Comparison of ENCODE assay signal across 7 mouse cellular contexts in genomic region chr11:74589401-74590238, GRCm38 (mm10). TPM values are rescaled to one million over a fixed set of nuclear protein-coding genes. Genes with fewer than 3 reads are reported as not detected.
DNase-seq lines count a peak whose midpoint lies in the region; ATAC-seq lines count a peak whose summit lies in the region.

No protein-coding gene starts in this region.

- H3K27me3 ChIP-seq in megakaryocyte, embryonic 14.5 days (replicated peaks), result peaks cover 88% of the 10 kb centered on the region
- peaks cover 63% of the 10 kb centered on the region for H3K27me3 ChIP-seq in forebrain, embryonic 12.5 days

- intact Hi-C loops in left cerebral cortex, postnatal 10 days (cut with DNase I), result no loop called here

- H3K4me1 ChIP-seq in megakaryocyte, embryonic 14.5 days, result peaks cover 7% of the 10 kb centered on the region
- peaks cover 15% of the 10 kb centered on the region for H3K4me1 ChIP-seq in forebrain, embryonic 12.5 days

- no peak for ATAC-seq in megakaryocyte, adult 5-6 weeks (ENCODE audit: poor library complexity, severe bottlenecking)
- ATAC-seq in forebrain, embryonic 12.5 days (ENCODE audit: low FRiP score), result peak; percentile 86
- 0 out of 2 replicates have a peak, but pooled peaks have one; percentile 16 for ATAC-seq in neutrophil, adult 5-6 weeks (ENCODE audit: extremely low read depth, insufficient number of reproducible peaks, low FRiP score, poor library complexity, severe bottlenecking)

- peak; percentile 48 to 68 for DNase-seq in left cerebral cortex, postnatal 10 days (ENCODE audit: extremely low spot score in 1 of 2, low spot score in 2 of 2)
- no peak for DNase-seq in B cell, adult 2 months
- DNase-seq in adrenal gland, postnatal 36 days, result no peak

- H3K4me2 ChIP-seq in forebrain, embryonic 12.5 days, result peak overlapping the region; percentile 71

- WGBS in forebrain, embryonic 12.5 days, result 3% methylated on average over 66 of the region's 66 CpGs

- no peaks in the 10 kb centered on the region for H3K36me3 ChIP-seq in megakaryocyte, embryonic 14.5 days (replicated peaks; ENCODE audit: low read length)
- no peaks in the 10 kb centered on the region for H3K36me3 ChIP-seq in forebrain, embryonic 12.5 days (replicated peaks)

- H3K9me3 ChIP-seq in megakaryocyte, embryonic 14.5 days, result peaks cover 3% of the 10 kb centered on the region; the same call in 1 of the 2 replicates
- H3K9me3 ChIP-seq in forebrain, embryonic 12.5 days, result no peaks in the 10 kb centered on the region

- H3K9ac ChIP-seq in forebrain, embryonic 12.5 days, result peak overlapping the region; percentile 48

- peak overlapping the region; percentile 18 for H3K4me3 ChIP-seq in megakaryocyte, embryonic 14.5 days (replicated peaks)
- peak overlapping the region; percentile 47 for H3K4me3 ChIP-seq in forebrain, embryonic 12.5 days (replicated peaks)

- 0 out of 2 replicates have a peak overlapping the region, but pooled peaks have one; percentile 5 for H3K27ac ChIP-seq in forebrain, embryonic 12.5 days

RNA-seq across cellular contexts. Expression of gene Rap1gap2, which starts 21.1 kb away (rescaled TPM):
- polyA plus RNA-seq in megakaryocyte, embryonic 14.5 days (2012; ENCODE audit: insufficient read depth, low replicate concordance), result 0.42 and 0.81 TPM in 2 replicates
- total RNA-seq in megakaryocyte, adult 5-6 weeks (2015), result 22.2 and 22.3 TPM in 2 replicates
- 33.9 and 34.3 TPM in 2 replicates for total RNA-seq in megakaryocyte, adult 5-6 weeks (2017)
- polyA plus RNA-seq in forebrain, embryonic 12.5 days (2016; fragmentation: Nextera tagmentation; extraction: Ambion mirVana), result 4.1 and 4.4 TPM in 2 replicates
- total RNA-seq in left cerebral cortex, postnatal 10 days (2021), result 100 to 1,000 TPM; 135 to 139 TPM
- 34.8 and 39.7 TPM in 2 replicates for total RNA-seq in neutrophil, adult 5-6 weeks (2017)
- 10 to 100 TPM in 1 of 2 experiments, 1 to 10 TPM in 1; 8.3 to 10.5 TPM for total RNA-seq in adrenal gland, postnatal 36 days (2021)

RNA-seq across cellular contexts. Expression of gene Ccdc92b, which starts 29.8 kb away (rescaled TPM):
- 0.06 and 0.41 TPM in 2 replicates for polyA plus RNA-seq in megakaryocyte, embryonic 14.5 days (2012; ENCODE audit: insufficient read depth, low replicate concordance)
- total RNA-seq in megakaryocyte, adult 5-6 weeks (2015), result 0.05 and 0.27 TPM in 2 replicates
- total RNA-seq in megakaryocyte, adult 5-6 weeks (2017), result not detected in 2 replicates
- polyA plus RNA-seq in forebrain, embryonic 12.5 days (2016; fragmentation: Nextera tagmentation; extraction: Ambion mirVana), result 1.6 and 1.9 TPM in 2 replicates
- 10 to 100 TPM; 19.2 to 20.8 TPM for total RNA-seq in left cerebral cortex, postnatal 10 days (2021)
- not detected in 2 replicates for total RNA-seq in neutrophil, adult 5-6 weeks (2017)
- 1 to 10 TPM; 2.0 to 2.2 TPM for total RNA-seq in adrenal gland, postnatal 36 days (2021)

RNA-seq across cellular contexts. Expression of gene Cluh, which starts 59.7 kb away (rescaled TPM):
- 2.1 and 8.3 TPM in 2 replicates for polyA plus RNA-seq in megakaryocyte, embryonic 14.5 days (2012; ENCODE audit: insufficient read depth, low replicate concordance)
- total RNA-seq in megakaryocyte, adult 5-6 weeks (2015), result 11.9 and 13.7 TPM in 2 replicates
- total RNA-seq in megakaryocyte, adult 5-6 weeks (2017), result 13.3 and 13.7 TPM in 2 replicates
- 18.0 and 18.5 TPM in 2 replicates for polyA plus RNA-seq in forebrain, embryonic 12.5 days (2016; fragmentation: Nextera tagmentation; extraction: Ambion mirVana)
- total RNA-seq in left cerebral cortex, postnatal 10 days (2021), result 10 to 100 TPM; 59.7 to 60.1 TPM
- total RNA-seq in neutrophil, adult 5-6 weeks (2017), result 11.3 and 12.2 TPM in 2 replicates
- 100 to 1,000 TPM; 203 TPM for total RNA-seq in adrenal gland, postnatal 36 days (2021)

Comparison
In these comparisons a context has a peak if more than half of its experiments do, and no peak if none do; other contexts are left out.
1. DNase-seq: peak in left cerebral cortex, postnatal 10 days (2 of 2); none in B cell, adult 2 months (0 of 2) and adrenal gland, postnatal 36 days (0 of 2).
2. RNA of gene Ccdc92b, which starts 29.8 kb away (total RNA-seq): 19.2 to 20.8 TPM in left cerebral cortex, postnatal 10 days; 2.0 to 2.2 TPM in adrenal gland, postnatal 36 days, 0.05 to 0.27 TPM in megakaryocyte, adult 5-6 weeks and not detected in neutrophil, adult 5-6 weeks; every median in the first group is over 4 times any median in the second.